Mouse (Mus musculus) heart, adult 18-20 months (tissue): Measurements from ENCODE around the gene Fam81a. TPM values are rescaled to one million over a fixed set of nuclear protein-coding genes. Genes with fewer than 3 reads are reported as not detected.

ENCODE experiments used
- DNase-seq, 2 experiments: peaks; one replicate each; pipeline ENCODE4 v3.0.0; 2021 to 2022; ENCODE audit warnings: mixed read lengths in 1 of 2
- long read RNA-seq, 2 experiments: library from polyadenylated mRNA; stranded (forward); transcript quantifications; one replicate each; pipeline ENCODE4 v2.0.0; 2021
- total RNA-seq, 2 experiments: library from RNA; stranded (reverse); gene quantifications; 2 replicates each; pipeline ENCODE4 v1.2.3; 2021

The Fam81a gene
- 10 to 100 TPM; 32.8 to 34.6 TPM for total RNA-seq
- long read RNA-seq, experiment 1, transcript Fam81a-201 (9 exons, 3,703 nt): major isoform, 14 of 49 reads
- long read RNA-seq, experiment 1, partial matches to known transcripts: 0 of 49 reads
- long read RNA-seq, experiment 1, other reads (novel, unspliced or antisense): 35 of 49 reads
- long read RNA-seq, experiment 2, transcript Fam81a-201 (9 exons, 3,703 nt): major isoform, 9 of 26 reads
- long read RNA-seq, experiment 2, partial matches to known transcripts: 0 of 26 reads
- long read RNA-seq, experiment 2, other reads (novel, unspliced or antisense): 17 of 26 reads

DNA sequence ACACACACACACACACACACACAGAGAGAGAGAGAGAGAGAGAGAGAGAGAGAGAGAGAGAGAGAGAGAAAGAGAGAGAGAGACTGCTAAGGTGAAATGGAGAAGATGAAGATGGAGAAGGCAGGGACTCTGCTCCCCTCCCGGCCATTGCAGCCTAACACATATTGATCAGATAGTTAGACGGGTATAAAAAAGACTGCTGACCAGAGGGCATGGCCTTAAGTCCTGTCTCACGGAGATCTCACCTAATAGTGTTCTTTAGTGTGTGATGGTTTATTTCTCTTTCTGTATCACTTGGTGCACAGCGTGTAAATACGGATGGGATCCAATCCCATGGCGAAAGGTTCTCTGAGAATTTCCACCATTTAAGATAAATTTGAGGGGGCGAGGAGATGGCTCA is at the start of gene Fam81a:
TSS of gene Fam81a (minus strand) at position 101 of the 400 bp plus-strand sequence.
- no peak for DNase-seq

DNA sequence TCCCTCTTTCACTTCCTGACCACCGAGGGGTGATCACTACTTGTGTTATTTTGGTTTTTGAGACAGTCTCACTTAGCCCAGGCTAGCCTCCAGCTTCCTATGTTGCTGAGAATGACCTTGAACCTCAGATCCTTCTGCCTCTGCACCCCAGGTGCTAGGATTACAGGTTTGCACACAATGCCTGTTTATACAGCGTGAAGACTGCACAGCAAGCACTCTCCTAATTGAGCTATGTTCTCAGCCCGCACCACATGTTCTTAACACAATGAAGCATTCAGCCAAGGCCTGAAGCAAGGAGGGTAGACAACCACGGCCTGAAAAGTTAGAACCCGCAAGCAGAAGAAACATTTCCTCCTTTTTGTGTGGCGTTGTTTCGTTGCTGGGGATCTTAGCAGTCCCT is 40.3 kb upstream of the Fam81a start:
- no peak for DNase-seq

DNA sequence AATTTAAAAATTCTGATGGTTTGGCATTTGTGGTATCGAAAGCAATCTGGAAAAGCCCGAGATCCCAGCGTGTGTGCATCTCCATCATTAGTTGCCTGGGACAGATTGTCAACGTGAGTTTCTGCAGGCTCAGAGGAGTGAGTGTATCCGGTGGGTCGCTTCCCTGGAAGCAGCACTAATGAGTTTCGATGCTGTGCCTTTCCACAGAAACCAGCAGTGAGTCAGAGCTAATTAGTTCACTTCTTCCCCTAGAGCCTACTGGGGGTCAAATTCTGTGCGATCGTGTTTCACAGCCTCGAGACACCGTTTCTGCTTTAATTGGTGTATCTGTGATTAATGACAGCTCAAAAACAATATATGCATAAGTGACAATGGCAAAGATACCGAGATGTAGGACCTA is 39.4 kb upstream of the Fam81a start:
- DNase-seq: no peak

DNA sequence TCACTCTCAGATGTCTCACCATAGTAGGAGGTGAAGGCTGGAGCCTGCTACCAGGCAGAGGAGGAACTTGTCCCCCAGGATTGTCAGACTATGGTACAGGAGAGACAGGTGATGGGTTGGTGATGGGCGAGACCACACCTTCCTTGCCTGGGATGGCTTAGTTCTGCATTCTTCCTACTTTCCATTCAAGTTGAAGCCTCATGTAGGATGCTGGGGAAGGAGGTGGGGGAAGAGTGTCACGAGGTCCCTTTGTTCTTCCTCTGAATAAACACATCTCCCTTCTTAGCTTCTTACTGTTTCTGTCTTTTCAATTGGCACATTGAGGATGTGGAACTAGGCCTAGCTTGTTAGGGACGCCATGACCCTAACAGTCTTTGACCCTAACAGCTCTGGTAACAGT is 33.9 kb upstream of the Fam81a start:
- DNase-seq: no peak

DNA sequence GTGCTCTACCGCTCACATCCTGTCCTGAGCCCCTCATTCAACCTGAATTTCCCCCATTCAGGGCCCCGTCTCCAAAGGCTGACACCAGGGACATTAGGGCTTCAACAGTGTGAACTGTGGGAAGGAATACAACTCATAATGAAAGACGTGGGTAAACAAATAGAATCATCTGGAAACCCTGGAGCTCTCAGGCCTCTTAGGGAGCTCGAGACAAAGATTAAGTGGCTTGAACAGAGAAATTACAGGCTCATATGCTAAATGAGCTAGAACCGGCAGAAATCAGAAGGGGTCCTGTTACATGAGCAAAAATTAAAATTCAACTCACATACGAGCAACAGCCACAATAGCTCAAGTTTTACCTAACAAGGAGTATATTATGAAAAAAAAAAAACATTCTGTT is 32.5 kb upstream of the Fam81a start:
- no peak for DNase-seq

DNA sequence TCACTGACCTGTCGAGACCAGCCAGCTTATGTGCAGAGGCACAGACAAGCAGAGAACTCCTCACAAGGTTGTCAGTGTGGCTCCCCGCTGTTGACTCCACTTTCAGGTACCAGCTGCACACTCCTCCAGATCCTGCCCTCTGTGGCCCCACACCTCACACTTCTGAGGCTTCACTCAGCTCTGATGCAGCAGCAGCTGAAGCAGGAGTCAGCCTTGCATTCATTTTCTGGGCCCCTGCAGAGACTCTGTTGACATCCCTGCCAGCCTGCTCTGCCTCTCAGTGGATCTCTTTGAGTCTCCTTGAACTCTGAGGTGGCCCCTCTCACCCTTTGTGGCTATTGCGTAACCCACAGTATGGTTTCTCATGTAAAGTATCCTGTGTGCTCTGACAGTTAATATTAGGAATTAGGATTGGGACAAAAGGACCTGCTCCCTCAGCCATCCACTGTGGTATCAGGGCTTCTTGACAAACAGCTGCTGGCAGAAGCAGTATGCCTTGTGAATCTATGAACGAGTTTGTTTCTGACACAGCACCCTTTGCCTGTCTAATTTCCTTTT is 32.0 kb upstream of the Fam81a start:
- no peak for DNase-seq

DNA sequence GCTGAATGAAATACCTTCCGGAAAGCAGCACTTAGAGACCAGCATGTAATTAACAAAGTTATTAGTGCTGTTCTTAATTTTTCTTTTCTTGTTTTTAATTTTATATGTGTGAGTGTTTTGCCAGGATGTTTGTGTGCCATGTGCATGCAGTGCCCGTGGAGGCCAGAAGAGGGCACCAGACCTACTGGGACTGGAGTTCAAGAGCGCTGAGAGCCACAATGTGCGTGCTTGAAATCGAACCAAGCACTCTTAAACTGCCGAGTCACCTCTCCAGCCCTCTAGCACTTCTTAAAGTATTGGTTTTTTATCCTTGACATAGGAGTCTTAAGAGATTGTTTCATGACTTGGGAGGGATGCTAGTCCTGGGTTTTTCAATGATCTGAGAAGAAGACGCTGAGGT is 26.6 kb upstream of the Fam81a start:
- DNase-seq: peak in 1 of 2 experiments; percentile 5

DNA sequence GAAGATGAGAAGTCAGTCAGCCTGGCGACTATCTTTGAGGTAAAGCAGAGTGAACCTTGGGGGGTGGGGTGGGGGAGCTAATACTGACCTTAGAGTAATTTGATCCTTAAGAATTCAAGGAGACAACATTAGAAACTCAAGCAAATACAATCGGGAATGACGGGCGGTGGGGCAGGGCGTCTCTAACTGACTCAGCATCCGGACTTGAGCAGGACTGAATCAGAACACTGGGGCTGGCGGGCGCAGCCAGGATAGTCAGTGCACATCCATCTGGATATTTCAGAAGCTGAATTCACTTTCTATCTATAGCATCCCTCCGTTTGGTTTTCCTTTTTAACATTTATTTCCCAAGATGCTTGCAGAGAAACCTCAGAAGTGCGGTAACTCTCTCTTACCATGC is 17.7 kb upstream of the Fam81a start:
- DNase-seq: no peak

DNA sequence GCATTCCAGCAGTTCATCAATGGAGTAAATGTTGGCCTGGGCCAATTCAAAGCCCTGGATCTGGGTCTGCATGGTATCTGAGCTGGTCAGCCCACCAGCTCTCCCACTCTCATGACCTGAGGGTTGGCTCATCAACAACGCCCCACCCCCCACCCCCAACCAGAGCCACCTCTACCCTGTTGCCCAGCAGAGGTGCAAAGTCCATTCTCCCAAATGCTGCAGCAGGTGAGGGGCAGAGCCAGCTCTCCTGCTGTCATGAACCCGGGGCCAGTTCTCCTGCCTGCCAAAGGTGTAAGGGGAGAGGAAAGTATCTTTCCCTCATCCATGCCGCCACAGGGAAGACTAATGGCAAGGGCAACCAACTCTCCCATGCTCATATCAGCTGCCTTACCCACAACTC is 5.3 kb upstream of the Fam81a start:
- DNase-seq: no peak

DNA sequence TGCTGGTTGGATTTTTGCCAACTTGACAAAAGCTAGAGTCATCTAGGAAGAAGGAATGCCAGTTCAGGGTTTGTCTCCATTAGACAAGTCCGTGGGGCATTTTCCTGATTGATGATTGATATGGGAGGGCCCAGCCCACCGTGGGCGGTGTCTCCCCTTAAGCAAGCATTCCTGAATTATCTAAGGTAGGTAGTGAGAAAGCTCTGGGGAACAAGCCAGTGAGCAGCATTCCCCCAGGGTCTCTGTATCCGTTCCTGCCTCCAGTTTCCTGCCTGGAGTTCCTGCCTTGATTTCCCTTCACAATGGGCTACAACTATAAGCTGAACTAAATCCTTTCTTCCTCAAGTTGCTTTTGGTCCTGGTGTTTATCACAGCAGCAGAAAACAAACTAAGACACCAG is 3.1 kb upstream of the Fam81a start:
- DNase-seq: no peak

DNA sequence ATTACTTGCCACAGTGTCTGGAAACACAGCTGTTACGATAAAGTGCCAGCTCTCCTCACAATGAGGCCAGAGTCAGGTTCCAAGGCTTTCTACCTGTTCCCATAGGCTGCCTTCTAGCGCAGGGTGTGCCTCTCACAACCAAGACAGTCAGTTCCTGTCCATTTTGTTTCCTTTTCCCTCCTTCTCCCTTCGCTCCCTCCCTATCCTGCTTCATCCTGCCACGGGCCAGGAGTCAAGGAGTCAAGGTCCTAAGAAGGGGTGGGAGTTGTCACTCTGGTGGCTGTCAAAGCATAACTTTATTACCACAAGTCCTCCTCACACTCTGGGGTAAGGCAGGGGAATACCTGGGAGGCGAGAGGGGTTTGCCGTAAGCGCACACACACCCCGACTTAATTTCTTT is 966 bp upstream of the Fam81a start:
- no peak for DNase-seq

DNA sequence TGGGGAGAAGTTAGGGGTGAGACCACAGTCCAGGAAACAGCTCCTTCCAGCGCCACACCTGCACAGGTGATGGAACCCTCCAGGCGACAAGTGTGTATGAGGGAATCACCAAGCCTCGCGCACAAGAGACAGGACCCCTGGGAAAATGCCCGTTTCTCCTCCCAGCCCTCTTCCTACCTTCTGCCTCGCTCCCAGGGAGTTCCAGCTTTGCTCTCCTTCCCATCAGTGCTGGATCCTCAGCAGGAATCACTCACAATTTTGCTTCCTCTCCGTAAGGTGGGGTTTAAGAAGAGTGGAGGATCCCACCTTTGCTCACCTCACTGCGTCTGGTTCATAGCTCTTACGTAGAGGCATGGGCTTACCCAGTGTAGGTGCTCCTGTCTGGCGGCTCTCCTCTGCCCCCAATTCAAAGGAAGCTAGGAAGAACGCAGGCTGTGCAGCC is 454 bp downstream of the Fam81a start:
- no peak for DNase-seq

DNA sequence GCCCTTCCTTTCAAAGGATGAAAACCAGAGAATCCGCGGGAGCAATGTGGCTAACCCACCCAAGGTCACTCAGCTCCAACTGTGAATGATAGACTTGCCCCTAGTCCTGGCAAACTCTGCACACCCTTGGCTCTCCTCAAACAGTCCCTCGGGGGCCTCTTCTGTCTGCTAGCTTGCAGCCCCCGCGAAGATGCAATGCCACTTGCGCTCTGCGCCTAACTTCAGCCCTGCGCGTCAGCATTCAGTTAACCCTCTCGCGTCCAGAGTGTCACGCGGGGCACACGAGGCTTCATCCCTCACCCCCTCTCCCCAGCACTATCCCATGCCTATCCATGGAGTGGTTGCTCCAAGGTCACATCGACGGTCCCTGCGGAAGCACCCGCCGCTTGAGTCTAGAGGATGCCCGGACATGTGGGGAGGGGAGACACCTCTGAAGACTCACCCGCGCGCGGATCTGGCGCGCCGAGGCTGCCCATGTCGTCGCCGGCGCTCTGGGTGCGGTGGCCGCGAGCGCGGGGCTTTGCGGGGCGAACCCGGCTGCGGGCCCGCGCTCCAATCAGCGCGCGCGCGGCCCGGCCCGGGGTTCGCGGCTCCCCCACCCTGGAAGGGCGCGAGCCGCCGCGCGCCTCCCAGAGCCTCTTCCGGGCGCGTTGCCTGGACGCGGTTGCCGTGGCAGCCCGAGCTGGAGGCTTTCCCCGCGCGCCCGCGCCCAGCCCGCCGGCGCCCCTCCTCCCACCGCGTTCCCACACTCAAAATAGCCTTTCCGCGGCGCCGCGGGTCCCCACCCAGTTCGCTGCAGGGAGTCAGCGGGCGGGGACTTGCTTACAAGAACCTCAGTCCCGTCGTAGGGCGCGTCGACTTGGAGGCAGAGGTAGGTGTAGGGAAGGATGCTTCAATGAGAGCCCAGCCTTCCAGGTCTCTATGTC is 1.2 kb downstream of the Fam81a start:
- DNase-seq: peak; percentile 85

DNA sequence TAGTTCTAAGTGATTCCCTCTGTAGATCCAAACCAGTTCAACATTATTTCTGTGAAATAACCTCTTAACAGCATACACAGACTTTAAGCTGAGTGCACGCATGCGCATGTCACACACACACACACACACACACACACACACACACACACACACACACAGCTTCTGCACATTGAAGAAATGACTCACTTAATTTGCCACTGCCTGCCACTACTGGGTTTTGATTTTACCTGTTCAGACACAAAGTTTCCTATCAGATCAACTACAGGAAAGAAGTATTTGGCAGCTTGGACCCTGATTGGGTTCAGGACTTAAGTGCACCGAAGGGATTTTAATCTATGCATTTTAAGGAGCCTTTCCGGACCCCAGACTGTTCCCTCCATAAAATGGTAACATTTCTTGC is 2.0 kb downstream of the Fam81a start:
- peak in 1 of 2 experiments; percentile 7 for DNase-seq

DNA sequence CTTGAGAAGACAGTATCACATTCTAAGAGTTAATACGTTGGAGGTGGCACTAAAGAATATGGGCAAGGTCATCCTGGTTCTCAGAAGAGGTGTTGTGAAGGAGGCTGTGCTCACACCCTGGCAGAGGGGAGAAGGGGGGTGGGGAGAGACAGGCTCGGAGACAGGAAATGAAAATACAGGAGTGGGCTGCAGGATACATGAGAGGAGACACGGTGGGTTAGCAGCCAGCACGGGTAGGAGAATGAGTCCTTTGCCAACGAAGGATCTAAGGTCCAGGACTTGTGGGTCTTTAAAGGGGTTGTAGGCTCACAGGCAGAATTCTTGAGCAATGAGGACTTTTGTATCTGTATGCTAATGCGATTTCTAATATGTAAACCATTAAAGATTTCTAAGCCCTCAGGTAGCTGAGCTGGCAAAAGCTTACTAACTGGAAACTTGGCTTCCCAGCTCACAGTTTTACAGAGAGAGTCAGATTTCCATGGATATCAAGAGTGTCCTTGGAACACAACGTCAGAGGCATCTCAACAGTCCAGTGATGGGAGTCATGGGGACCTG is 3.0 kb downstream of the Fam81a start:
- no peak for DNase-seq

DNA sequence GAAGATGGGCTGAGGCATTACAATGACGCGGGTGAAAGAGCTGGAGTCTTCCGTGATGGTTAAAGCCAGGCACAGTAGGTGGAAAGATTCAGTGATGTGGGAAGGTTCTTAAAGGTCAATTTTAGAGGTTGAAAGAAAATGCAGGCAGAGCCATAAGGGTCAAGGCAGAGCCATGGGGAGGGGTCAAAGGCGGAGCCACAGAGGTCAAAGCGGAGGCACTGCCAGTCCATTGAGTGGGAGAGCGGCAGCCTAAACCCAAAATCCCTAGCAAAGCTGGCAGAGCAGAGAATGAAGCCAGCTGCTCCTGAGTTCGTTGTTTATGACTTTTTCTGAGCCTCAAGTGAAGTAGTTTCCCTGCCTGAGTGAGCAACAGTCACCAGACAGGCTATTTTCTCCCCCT is 3.8 kb downstream of the Fam81a start:
- DNase-seq: no peak

DNA sequence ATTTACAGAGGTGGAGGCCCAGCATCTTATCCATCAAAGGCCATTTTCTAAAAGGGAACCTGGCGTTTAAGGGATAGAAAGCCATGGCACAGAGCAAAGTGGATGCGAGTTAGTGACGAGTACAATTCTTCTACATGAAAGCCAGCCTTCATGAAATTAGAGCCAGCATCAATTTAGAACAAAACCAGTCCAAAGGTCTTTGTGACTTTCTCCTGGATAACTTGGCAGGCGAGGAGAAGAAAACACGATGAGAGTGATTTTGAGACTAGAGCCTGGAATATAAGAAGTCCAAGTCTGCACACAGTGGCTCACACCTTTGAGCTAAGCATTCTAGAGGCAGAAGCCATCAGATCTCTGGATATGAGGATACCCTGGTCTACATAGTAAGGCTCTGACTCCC is 4.4 kb downstream of the Fam81a start:
- no peak for DNase-seq

DNA sequence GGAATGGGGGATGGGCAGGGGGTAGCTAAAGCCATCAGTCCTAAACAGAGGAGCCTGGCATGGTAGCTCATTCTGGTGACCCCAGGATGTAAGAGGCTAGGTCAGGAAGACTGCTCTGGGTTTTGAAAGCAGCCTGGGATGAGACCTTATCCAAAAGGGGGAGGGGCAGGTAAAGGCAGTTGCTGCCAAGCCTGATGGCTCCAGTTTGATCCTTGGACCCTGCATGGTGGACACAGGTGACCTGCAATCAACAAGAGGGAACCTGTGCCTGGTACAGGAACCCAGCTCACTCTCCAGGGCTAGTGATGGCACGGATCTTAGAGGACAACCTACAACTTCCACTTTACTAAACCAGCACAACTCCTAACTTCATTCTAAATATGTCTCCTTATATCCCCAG is 7.2 kb downstream of the Fam81a start:
- DNase-seq: no peak

DNA sequence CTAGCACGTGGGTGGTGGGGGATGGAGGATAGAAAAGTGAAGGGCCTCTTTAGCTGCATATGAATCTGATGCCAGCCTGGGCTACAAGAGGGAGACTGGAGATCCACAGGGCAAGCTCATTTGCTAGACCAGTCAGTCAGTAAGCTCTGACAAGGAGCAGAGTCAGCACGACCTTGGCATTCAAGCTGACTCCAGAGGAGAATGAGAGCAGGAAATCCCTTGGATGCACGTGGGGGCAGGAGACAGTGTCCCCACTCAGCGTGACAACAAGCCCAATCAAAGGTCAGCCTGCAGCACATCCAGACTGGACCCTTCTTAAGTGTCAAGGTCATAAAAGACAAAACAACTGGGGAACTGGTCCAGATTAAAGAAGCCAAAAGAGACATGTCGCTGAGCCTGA is 7.6 kb downstream of the Fam81a start:
- no peak for DNase-seq

DNA sequence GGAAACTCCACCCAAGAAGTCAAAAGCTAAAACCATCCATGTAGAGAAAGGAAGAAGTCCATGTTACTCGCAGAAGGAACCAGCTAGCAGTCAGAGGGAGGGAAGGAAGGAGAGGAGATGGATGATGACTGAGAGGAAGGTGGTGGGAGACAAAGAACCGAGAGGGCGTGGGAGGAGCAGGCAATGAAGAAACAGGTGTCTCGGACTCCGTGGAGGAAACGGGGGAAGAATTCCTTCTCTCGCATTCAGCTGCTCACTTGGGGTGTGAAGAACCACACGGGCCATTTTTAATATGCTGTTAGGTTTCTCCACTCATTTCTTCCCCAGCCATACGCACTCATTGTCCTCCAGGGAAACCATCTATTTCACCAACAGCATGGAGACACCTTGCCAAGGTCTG is 8.1 kb downstream of the Fam81a start:
- no peak for DNase-seq

DNA sequence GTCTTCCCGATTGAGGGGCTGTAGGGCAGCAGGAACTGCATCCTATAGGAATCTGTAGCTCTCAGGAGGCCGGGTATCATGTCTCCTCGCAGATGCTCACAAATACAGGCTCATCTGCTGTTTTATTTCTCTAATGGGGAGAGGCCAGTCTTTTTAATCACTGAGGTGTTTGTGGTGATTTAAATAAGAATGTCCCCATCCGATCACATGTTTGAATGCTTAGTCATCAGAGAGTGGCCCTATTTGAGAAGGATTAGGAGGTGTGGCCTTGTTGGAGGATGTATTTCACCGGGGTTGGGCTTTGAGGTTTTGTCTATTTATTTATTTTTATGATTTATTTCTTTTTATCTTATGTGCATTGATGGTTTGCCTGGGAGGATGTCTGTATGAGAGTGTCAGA is 11.6 kb downstream of the Fam81a start:
- no peak for DNase-seq

DNA sequence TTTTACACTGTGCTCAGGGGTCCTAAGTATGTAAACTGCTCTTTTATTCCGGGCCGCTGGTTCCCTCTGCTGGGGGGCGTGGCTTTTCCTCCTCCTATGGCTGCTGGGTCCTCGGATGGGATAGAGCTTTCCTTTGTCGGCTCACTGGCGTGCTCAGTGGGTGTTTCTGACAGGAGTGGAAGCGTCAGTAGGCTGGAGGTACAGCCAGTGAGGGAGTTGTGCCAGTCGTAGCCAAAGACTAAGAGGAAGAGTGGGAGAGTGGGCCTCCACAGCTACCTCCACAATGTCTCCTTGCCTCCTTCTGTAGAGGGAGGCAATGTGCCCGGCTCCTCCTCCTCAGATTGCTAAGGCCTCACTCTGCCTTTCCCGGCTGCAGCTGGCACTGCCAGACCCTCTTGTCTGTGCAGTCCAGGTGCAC is 30.5 kb downstream of the Fam81a start:
- DNase-seq: no peak

DNA sequence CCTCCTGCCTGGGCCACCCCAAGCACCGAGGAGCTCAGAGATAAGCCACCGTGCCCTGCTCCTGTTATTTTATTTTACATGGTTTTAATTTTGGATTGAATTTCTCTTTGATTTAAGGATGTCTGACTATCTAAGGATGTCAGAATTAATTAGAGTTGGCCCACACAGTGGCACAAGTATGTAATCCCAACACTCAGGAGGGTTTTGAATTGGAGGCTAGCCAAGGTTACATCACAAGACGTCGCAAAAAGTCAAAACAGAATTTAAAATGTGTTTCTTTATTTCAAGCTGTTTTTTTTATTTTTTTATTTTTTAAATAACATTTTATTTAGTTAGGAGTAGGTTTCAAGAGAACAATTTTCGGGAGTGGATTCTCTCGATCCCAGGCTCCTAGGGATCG is 31.5 kb downstream of the Fam81a start:
- DNase-seq: no peak
